Mouse (Mus musculus): ENCODE data around the gene Cd81.
A peak's percentile ranks its signal among the peaks of the same experiment; 100 is the strongest.

Cd81 gene

GRCm38 (mm10) chr7:143070506-143071070 is 18.0 kb downstream of the Cd81 start:
- DNase-seq, result no peak

- DNase-seq, result no peak
Observed at GRCm38 (mm10) chr7:143072605-143073004, 20.1 kb downstream of the Cd81 start.

GRCm38 (mm10) chr7:143073086-143073485 is 20.5 kb downstream of the Cd81 start:
- DNase-seq, result peak; percentile 50

DNA sequence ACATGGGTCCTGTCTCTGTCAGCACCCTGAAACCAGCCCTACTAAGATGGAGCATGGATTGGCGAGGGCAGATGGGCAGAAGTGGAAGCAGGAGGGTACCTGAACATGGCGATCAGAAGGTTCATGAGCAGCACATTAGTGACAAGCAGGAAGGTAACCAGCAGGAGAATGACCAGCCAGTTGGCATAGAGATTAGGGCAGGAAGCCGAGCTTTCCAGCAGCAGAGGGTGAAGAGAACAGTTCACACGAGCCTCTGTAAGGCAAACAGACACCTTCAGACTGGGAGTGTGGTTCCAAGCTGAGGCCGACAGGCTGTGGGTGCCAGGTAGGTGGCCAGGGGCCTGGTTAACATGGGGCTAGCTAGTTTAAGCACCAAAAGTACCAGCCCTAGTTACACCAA is 22.9 kb downstream of the Cd81 start:
- DNase-seq, result no peak

DNA sequence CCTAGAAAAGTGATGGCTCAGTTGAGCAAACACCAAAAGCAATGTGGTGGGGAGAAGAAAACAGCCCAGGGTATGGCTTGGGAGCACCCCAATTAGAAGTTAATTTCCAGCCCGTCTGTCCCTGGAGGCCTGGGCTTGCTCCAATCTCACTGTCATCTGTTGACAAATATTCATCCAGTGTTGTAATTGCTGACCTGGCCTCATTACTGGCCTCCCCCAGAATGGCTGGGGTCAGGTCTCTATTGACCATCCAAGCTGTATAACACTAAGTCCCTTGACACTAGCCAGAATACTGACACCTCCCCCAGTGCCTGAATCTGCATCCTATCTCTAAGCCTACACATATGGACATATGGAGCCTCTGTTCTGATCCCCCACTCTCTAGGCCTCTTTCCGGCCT is 24.8 kb downstream of the Cd81 start:
- no peak for DNase-seq

- DNase-seq, result no peak
Observed at GRCm38 (mm10) chr7:143082024-143082423, 29.5 kb downstream of the Cd81 start.

DNA sequence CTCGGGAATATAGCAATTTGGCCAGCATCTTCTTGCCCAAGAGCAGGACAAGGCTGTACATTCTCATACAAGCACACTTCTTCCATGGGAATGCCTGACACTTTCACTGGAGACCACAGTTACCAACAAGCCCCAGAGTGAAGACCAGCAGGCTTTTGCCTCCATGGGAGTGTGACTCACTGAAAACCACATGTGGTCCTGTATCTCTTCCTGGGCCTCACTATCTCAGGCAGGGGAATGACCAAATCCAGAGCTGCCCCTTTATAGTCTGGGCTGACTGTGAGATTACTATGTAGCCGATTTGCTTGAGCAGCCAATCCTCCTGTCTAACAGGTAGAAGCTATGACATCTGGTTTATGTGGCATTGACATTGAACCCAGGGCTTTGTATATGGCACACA is 31.2 kb downstream of the Cd81 start:
- DNase-seq, result no peak

DNA sequence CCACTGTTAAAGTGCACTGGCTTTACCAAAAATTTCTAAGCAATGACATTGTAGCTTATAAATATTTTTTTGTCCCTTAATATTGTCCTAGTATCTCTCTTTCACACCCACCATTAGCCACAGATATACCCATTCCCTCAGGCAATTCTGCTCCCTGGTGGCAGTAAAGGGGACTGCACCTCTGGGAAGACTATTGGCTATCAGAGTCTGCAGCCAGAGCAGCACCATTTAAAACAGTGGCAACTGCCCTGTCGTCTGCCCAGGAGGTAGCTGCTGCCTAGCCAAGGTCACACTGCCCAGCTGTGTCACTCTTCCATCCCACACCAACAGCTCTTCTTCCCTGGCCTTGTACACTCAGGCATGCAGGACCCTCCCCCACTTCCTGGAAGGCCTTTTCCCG is 33.8 kb downstream of the Cd81 start:
- peak; percentile 62 for DNase-seq

GRCm38 (mm10) chr7:143087070-143087579 is 34.6 kb downstream of the Cd81 start:
- DNase-seq, result peak; percentile 68

DNA sequence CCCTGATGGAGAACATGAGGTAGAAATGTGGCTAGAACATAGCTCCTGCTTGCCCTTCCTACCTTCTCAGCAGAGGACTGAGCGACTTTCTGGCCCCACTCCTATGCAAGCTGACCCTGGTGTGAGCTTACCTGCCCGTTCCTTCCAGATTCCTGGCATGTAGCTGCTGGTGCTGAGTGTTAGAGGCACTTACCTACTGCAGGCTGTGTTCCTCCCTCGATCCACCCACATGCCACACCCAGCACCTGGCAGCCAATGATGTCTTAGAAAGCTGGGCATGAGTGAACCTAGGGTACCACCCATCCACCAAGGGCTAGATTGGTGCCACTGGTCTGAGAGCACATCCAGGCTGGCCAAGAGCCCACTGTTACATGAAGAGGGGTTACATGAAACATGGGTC is 41.3 kb downstream of the Cd81 start:
- DNase-seq, result no peak

- peak; percentile 80 for DNase-seq
Observed at GRCm38 (mm10) chr7:143094592-143095553, 42.3 kb downstream of the Cd81 start, which contains the start of gene Trpm5. TSS of gene Trpm5 (minus strand) at chr7:143094642.

GRCm38 (mm10) chr7:143095554-143095907 is 43.0 kb downstream of the Cd81 start:
- no peak for DNase-seq

GRCm38 (mm10) chr7:143100759-143101158 is 48.2 kb downstream of the Cd81 start:
- DNase-seq, result no peak

- DNase-seq, result no peak
Observed at GRCm38 (mm10) chr7:143105258-143105897, 52.8 kb downstream of the Cd81 start.

DNA sequence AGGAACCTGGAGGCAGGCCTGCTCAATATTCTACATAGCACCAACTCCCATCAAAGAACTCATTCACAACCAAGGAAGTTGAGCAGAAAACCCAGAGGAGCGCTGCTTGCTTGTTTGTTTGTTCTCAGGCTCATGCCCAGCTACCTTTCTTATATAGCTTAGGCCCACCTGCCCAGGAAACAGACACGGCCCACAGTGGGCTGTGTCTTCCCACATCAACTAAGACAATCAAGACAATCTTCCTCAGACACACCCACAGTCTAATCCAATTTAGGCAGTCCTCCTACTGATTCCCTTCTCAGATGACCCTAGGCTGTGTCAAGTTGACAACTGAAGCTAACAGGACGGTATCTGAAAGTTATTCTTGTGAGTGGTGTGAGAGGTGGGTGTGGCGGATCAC is 53.5 kb downstream of the Cd81 start, which contains the start of gene Kcnq1:
Gene Kcnq1, plus strand, starts transcription at position 301 of the 400 bp plus-strand sequence.
- no peak for DNase-seq

DNA sequence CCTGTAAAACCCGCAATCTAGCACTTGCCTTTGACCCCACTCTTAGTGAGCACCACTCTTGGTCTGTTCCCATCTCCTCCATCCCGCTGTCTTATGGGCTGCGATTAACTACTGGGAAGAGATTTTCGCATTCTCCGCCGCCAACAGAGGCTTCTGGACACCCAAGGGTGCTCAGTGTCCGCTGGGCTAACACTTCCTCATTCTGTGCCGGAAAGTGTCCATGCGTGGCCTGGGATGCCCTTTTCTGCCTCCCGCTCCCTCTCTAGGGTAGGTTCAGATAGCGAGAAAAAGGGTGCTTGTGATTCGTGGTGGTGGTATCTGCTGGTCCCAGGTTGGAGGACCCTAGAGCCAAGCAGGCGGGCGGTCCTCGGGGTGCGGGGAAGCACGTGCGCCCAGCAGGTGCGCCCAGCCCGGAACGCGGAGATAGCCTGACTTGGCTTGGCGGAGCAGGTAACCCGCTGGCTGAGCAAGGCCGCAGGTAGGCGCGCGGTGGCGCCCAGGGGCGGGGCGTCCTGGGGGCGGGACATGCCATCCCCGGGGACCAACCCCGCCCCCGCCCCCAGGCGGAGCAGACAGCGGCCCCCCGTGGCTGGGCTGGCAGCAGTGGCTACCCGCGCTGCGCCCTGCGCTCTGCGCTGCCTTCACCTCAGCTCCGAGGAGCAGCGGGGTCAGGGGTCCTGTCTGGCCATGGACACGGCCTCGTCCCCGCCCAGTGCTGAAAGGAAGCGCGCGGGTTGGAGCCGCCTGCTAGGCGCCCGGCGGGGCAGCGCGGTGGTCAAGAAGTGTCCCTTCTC is 54.3 kb downstream of the Cd81 start:
- DNase-seq, result peak; percentile 45

DNA sequence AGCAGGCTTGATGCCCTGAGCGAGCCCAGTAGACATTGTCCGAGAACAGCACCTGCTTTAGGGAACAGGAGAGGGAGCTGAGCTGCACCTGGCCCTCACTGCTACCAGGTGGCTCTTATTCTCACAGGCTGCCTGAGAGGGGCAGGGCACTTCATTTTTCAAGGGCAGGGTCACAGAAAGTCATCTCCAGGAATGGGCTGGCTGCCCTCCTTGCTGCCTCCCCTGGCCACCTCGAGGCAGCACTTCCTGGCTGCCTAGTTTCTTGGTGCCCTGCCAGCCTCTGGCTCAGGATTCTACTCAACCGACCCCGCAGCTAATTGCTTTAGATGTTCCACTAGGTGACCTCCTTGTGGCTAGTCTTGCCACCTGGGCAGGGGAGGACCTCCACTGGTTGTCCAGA is 55.7 kb downstream of the Cd81 start:
- DNase-seq, result no peak

- DNase-seq, result no peak
Observed at GRCm38 (mm10) chr7:143108996-143109660, 56.6 kb downstream of the Cd81 start.

GRCm38 (mm10) chr7:143109696-143110095 is 57.2 kb downstream of the Cd81 start:
- no peak for DNase-seq

DNA sequence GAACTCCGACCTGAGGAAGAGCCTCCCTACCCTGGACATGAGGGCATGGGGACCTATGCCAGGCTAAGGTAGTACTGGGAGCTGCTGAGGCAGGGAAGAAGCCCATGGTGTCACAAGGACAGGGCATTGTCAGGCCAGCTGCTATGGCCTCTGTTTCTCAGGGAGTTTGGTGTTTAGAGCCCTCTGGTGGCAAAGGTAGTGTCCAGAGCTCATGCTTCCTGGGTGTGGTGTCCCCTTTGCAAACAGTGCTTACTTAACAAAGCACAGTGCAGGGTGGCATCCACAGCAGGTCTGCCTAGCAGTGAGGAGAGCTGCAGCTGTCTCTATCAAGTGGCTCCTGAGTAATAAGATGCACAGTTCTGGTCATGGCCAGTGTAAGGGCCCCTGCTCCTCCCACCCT is 58.3 kb downstream of the Cd81 start:
- no peak for DNase-seq

GRCm38 (mm10) chr7:143111719-143112118 is 59.2 kb downstream of the Cd81 start:
- no peak for DNase-seq

DNA sequence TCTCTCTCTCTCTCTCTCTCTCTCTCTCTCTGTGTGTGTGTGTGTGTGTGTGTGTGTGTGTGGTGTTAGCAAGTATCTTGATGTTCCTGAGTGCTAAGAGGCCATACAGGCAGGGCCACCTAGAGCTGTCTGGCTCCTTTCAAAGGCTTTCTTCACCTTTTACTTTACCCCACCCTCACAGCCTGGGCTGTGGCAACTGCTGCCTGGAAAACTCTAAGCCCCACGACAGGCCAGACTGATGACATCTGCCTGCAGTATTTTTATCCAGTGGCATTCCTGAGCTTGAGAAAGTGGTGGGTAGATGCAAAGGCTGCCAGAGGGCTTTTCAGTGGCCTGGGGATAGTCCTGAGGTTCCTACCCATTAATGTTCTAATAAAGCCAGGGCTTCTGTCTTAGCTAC is 59.9 kb downstream of the Cd81 start:
- no peak for DNase-seq

Measured in embryo, embryonic 11 days (tissue).